Mouse (Mus musculus) heart, adult 8-10 months (tissue): ENCODE data around the gene Celf1. TPM values are rescaled to one million over a fixed set of nuclear protein-coding genes. Genes with fewer than 3 reads are reported as not detected.
A peak's percentile ranks its signal among the peaks of the same experiment; 100 is the strongest.
"Not testable (repeated sequence)": the region's sequence is repeated elsewhere in the genome, so short reads cannot be mapped to it uniquely, and the experiment has no call there.

Source experiments
- DNase-seq: peaks from one replicate; pipeline ENCODE4 v3.0.0; 2022; ENCODE audit warnings: low spot score
- total RNA-seq, 4 experiments: library from RNA; stranded (reverse); gene quantifications; 2 replicates each; pipeline ENCODE4 v1.2.4; 2022

The Celf1 gene
- total RNA-seq, 4 experiments from 2014 or later = 68.9 to 76.7 (median 74.4) TPM

DNA sequence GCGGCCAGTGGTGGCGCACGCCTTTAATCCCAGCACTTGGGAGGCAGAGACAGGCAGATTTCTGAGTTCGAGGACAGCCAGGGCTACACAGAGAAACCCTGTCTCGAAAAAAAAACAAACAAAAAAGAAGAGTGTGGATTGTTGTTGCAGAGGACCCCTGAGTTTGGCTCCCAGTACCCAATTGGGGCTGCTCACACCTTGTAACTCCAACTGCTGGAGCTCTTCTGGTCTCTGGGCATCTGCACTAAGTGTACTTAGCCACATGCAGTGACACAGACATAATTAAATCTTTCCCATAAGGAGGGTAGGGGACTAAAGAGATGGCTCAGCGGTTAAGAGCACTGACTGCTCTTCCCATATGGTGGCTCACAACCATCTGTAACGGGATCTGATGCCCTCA lies 82.1 kb downstream of the Celf1 start:
- not testable (repeated sequence) for DNase-seq

DNA sequence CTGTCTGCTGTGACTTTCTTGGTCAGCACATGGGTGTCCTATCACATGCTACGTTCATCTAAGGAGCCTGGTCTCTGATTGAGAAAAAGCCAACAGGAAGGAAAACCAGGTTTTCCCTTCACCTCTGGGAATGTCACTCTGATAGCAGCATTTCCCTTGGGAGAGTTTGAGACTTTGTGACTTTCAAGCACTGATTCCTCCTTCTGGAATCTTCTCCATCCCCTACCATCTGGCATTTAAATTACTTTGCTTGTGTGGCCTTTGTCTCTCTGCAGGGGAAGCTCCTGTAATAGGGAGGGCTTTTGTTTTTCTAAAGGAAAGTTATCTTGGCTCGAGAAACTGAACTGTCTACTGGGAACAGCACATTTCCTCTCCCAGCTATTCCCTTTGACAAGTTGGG lies 82.9 kb downstream of the Celf1 start:
- DNase-seq = peak; percentile 83

DNA sequence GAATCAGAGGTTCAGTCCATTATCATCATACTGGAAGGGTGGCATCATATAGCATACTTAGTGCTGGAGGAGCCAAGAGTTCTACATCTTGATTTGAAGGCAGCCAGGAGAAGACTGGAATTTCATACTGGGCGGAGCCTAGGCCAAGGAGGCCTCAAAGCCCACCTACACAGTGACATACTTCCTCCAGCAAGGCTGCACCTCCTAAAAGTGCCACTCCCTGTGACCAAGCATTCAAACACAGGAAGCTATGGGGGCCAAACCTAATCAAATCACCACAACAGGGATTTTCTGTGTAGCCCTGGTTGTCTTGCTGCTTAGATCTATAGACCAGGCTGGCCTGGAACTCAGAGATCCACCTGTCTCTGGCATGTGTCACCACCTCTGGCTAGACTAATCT lies 83.8 kb downstream of the Celf1 start:
- DNase-seq = no peak

DNA sequence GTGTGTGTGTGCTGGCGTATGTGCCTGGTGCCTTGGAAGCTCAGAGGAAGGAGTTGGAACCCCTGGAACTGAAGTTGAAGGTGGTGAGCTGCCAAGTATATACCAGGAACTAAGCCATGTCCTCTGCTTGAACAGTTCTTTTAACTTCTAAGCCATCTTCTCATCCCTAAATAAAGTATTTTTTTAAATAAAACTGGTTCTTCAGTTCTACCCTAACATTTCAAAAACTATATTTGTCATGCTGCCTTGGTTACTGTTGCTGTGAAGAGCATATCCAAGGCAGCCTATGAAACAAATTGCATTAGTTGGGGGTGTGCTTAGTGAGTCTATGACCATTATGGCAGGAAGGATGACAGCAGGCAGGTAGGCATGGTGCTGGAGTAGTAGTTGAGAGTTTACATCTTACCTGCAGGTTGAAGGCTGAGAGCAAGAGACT lies 84.9 kb downstream of the Celf1 start:
- no peak for DNase-seq

DNA sequence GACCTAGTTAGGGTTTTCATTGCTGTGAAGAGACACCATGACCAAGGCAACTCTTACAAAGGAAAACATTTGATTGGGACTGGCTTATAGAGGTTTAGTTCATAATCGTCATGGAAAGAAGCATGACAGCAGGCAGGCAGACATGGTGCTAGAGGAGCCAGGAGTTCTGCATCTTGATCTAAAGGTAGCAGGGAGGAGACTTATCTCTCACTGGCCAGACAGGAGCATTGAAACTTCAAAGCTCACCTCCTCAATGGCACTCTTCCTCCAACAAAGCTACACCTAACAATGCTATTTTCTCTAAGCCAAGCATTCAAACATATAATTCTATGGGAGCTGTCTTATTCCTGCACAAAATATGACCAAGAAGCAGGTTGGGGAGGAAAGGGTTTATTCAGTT lies 86.3 kb downstream of the Celf1 start:
- DNase-seq = no peak

DNA sequence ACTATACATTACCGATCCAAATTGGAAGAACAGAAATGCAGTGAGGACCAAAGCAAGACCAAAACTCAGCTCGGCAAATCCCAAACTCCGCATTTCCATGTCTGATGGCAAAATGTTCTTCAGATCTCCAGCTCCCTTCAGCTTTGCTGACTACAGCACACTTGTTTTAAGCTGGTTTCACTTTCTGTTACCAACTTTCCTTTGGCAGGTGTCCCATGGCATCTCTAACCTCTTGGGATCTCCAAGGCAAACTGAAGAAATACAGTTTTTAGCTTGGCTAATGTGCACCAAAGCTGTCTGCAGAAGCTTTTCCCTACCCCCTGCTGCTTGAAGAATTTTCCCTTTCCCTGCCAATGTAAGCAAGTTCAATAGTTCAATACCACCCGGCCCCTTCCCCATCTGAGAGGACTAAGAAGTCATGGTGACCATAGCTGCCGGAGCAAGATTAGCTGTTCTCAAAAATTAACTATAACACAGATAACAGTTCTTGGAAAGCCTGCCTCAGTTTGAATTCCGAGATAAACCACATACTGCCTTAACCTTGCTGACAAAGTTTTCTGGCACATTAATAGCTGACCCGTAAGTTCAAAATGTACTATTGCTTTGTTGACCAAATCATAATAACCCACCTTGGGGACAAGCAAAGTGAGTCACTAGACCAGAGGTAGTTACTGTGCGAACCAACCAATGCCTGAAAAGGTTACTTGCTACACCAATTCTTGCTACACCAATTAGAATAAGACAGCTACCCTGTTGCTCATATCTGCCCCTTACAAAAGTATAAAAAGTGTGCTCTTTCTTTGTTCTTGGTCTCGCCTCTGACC lies 87.4 kb downstream of the Celf1 start:
- DNase-seq = peak; percentile 47

DNA sequence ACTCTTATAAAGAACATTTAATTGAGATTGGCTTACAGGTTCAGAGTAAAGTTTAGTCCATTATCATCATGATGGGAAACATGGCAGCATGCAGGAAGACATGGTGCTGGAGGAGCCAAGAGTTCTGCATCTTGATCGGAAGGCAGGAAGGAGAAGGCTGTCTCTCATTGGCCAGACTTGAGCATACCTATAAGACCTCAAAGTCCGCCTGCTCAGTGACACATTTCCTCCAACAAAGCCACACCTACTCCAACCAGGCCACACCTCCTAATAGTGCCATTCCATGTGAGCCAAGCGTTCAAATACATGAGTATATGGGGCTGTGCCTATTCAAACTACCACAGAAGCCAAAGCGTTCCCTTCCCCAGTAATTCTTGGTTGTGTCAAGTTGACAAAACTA lies 91.0 kb downstream of the Celf1 start:
- DNase-seq = no peak

DNA sequence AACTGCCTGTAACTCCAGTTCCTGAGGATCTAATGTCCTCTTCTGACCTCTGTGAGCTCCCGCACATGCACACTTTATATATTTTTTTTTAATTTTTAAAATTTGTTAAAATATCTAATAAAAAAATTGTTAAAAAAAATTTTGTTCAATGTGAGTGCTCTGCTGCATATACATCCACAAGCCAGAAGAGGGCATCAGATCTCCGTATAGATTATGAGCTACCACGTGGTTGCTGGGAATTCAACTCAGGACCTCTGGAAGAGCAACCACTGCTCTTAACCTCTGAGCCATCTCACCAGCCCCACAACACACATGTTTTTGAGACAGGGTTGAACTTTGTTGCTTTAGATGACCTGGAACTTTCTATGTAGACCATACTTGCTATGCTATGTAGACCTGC lies 92.8 kb downstream of the Celf1 start:
- no peak for DNase-seq

DNA sequence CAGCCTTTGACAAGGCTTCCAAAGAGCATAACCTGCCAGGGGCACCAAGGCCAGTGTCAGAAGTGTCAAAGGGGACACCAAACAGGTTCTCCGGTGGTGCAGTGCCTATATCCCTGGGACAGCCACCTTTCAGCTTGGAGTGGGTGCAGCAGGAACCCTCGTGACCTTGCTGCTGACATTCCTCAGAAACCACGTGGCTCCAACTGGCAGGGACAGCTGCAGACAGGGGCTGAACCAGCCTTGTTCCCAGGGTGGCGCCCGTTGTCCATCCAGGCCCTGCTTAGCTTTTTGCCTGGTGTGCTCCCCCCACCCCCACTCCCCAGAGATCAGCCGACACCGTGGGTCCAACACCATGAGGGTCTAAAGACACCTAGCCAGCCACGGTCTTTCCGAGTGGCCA lies 95.2 kb downstream of the Celf1 start, which contains the start of gene Rapsn:
TSS of gene Rapsn (plus strand) at position 236 of the 400 bp plus-strand sequence.
- peak; percentile 53 for DNase-seq

DNA sequence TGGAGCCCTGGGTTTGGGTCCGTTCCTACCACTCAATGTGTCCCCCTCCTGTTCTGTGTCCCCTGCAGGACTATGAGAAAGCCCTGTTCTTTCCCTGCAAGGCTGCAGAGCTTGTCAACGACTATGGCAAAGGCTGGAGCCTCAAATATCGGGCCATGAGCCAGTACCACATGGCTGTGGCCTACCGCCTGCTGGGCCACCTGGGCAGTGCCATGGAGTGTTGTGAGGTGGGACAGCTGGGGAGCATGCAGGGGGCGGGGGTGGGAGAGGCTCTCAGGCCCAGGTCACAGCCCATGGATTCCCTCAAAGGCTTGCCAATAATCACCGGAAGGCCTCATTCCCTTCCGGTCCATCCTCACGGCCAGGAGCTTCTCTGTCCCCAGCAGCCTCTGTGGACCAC lies 101.6 kb downstream of the Celf1 start:
- no peak for DNase-seq

DNA sequence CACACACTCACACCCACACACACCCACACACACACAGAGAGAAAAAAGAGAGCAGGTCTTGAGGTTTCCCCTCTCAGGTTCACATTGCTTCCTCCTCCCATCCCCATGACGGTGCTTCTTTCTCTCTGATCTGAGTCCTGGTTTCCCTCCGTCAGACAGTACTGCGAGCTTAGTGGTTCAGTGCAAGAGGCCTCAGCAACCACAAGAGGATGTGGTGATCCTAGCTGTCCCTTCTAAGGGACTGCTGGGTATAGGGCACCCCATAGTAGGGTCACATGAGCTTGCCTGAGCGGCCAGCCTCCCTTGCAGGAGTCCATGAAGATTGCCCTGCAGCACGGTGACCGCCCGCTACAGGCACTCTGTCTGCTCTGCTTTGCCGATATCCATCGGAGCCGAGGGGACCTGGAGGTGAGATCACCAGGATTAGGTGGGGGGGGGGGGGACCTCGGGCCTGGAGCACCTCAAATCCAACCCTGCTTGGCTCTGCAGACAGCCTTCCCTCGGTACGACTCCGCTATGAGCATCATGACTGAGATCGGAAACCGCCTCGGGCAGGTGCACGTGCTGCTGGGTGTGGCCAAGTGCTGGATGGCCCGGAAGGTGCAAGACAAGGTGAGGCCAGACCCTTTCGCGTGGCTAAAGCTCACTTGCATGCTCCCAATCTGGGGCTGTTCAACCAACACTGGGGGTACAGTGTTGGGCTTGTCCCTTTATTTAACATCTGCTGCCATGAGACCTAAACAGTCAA lies 102.6 kb downstream of the Celf1 start:
- no peak for DNase-seq

DNA sequence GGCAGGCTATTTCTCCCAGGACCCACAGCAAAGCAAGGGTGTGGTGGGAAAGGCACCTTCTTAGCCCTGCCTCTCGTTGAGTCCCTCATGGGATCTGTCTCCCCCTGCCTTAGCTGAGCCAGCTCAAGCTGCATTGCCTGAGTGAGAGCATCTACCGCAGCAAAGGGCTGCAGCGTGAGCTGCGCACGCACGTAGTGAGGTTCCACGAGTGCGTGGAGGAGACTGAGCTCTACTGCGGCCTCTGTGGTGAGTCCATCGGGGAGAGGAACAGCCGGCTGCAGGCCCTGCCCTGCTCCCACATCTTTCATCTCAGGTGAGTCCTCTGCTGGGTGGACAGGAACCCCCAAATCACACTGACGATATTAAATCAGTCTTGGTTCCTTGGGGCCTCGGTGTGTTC lies 104.5 kb downstream of the Celf1 start:
- no peak for DNase-seq

DNA sequence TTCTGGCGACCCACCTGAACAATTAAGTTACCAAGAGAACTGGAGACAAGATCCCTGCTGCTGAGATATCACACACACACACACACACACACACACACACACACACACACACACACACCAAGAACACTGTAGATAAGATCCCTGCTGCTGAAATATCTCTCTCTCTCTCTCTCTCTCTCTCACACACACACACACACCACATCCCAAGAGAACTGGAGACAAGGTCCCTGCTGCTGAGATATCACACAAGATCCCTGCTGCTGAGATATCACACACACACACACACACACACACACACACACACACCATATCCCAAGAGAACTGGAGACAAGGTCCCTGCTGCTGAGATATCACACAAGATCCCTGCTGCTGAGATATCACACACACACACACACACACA lies 105.6 kb downstream of the Celf1 start:
- DNase-seq = not testable (repeated sequence)

DNA sequence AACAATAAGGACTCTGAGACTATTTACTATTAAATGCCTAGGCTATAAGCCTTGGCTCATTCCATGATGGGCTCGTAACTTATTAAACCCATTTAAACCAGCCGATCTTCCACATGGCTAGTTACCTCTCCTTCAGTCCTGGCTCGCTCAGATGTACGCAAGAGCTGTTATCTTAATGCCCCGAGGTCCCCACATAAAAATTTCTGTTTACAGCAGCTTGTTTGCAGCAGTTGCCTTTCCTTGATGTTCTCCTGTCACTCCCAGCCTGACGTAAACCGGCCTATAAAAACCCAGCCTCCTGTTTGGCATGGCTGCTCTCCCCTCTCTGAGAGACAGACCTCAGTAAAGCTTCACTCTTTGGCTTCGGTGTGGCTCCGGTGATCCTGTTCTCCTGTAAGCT lies 107.2 kb downstream of the Celf1 start:
- no peak for DNase-seq

DNA sequence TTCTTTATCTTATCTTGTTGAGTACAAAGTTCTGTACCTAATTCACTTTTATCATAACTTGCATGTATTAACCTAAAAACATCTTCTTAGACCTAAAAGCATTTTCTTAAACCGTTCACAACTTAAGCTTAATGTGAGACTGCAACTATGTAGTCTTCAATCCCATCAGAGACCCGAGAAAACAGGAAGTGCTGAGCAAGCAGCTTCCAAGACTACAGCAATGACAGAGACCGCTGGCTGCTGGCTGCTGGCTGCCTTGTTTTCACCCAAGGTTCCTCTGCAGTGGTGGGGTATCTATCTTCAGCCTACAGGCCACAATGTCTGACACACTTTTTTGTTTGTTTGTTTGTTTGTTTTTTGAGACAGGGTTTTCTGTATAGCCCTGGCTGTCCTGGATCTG lies 111.7 kb downstream of the Celf1 start:
- no peak for DNase-seq

DNA sequence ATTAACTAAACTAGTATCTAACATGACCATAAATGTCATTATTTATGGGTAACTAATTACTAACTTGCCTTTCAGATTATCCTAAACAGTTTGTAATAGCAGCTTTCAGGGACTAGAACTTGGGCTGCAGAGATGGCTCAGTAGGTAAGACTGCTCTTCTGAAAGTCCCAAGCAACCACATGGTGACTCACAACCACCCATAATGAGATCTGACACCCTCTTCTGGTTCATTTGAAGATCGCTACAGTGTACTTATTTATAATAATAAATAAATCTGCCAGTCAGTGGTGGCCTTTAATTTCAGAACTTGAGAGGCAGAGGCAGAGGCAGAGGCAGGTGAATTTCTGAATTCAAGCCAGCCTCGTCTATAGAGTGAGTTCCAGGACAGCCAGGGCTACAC lies 112.6 kb downstream of the Celf1 start:
- no peak for DNase-seq

DNA sequence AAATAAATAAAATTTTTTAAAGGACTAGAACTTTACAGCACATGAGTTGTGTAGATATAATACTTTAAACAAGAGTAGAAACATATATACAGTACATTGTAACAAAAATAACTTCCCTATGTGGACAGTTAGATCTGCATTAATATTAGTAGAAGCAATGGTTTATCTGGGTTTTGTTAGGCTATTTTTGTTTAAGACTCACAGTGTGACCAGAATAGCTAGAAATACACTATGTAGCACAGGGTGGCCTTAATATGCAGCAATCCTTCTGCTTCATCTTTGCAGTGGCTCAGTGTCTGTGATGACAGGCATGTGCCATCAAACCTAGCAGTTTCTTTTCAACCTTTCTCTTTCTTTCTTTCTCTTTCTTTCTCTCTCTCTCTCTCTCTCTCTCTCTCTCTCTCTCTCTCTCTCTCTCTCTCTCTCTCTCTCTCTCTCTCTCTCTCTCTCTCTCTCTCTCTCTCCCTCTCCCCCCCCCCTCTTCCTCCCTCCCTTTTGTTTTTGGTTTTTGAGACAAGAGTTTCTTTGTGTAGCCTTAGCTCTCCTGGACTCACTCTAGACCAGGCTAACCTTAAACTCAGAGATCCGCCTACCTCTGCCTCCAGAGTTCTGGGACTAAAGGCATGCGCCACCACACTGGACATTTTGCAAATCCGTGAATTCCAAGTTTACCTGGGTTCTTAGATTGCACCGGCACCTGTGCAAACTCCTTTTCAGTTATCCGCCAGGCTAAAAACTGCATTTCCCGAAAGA lies 113.2 kb downstream of the Celf1 start:
- no peak for DNase-seq

DNA sequence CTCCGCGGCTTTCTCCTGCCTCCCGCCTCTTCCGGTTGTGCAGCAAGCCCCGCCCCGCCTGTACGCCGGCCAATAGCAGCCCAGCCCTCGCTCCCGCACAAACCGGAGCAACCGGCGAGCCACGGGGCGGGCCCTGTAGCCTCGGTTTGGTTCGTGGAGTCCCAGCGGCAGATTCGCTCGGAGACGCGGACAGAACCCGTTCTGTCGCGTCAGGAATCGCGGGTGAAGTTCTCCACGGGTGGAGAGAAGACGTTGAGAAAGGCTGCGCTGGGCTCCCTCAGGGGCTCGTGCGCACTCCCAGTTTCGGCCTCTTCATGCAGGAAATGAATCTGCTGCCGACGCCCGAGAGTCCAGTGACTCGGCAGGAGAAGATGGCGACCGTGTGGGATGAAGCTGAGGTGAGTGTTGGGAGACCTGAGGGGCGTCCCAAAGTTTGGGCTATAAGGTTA lies 113.8 kb downstream of the Celf1 start, which contains the start of gene Psmc3:
TSS of gene Psmc3 (plus strand) at position 76 of the 449 bp plus-strand sequence.
- peak; percentile 97 for DNase-seq

DNA sequence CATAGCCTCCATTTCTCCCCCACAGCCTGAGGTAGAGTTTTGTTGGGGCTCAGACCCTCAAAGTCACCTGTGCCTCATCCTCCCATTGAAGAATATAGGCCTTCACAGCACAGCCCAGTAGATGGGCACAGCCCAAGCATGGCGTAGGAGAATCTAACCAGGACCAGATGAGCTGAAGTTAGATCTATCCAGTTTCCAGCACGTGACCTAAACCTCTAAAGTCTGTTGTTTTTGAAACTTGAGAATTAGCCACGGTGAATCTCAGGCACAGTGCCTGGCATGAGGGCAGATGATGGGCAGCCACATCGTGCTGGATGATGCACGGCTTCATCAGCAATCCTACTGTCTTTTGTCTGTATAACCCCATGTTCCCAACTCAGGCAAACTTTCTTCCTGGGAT lies 118.3 kb downstream of the Celf1 start:
- no peak for DNase-seq

DNA sequence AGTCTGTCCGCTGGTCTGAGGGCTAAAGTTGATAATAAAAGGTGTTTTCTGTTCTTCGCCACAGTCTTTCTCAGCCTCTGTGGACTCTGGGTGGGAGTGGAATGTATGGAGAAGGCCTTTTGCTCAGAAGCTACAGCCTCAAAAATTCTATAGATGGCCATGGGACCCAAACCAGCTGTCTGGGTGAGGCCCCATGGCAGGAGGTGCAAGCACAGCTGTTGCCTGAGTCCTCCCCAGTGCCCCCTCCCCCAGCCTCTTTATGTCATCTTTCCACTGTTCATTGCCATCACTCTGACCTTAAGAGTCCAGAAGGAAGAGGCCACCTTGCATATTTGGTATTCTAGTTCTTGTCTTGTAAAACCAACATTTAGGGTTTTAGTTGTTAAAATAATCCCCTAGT lies 119.2 kb downstream of the Celf1 start:
- no peak for DNase-seq

DNA sequence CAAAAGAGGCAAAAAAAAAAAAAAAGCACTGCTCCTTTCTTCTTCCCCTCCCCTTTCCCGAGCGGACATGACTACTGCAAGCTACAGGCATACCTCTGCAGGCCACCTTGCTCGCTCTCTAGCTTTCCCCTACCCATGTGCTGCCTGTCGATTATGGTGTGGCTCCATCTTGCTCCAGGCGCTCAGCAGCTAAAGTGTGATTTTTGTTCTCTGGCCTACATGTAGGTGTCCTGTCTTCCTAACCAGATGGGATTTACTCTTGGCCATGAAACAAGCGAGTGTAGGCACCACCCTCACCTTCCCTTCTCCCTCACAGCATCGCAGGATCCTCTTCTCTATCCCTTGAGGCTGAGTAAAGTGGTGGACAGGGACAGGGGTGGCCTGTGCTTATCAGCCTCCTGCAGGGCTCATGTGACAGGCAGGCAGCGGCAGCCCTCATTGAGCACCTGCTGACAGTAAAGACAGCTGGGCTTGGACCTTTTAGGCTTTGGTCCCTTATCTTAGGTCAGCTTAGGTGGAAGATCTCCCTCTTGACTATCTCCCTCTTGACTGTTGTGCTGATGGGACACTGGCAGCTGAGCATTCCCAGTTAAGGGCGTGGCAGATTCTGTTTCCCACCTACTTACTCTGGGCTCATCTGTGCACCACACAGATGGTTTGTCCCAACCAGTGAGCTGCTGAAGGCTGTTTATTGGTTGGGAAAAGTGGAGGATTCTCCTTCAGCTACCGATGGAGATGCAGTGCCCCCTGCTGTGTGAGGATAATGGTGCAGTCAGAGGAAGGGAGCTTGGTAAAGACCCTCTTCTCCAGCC lies 120.6 kb downstream of the Celf1 start:
- no peak for DNase-seq
